Mouse (Mus musculus) myocyte (in vitro differentiated cells): ENCODE data around the gene Mrps6.

Source experiments
- CEBPB ChIP-seq: IDR thresholded peaks from 2 replicates; pipeline ENCODE4 v1.6.1; 2011; ENCODE audit warnings: mild to moderate bottlenecking, moderate library complexity; ENCODE audit not compliant: poor library complexity, insufficient read depth, severe bottlenecking
- E2F4 ChIP-seq: IDR thresholded peaks from one replicate; pipeline ENCODE4 v1.6.1; 2011; ENCODE audit warnings: mild to moderate bottlenecking, control low read depth, moderate library complexity; ENCODE audit not compliant: insufficient read depth
- MYOG ChIP-seq, 3 experiments: IDR thresholded peaks; one replicate each; pipeline ENCODE4 v1.6.1; 2011; ENCODE audit warnings: control low read depth in 2 of 3, low read depth in 2 of 3, mild to moderate bottlenecking in 2 of 3; ENCODE audit not compliant: insufficient read length in 2 of 3, control insufficient read depth in 1 of 3, insufficient read depth in 1 of 3
- POLR2A ChIP-seq: IDR thresholded peaks from one replicate; pipeline ENCODE4 v1.6.1; 2011; ENCODE audit warnings: low read depth, mild to moderate bottlenecking, control low read depth, moderate library complexity; ENCODE audit not compliant: insufficient read length
- SRF ChIP-seq: IDR thresholded peaks from one replicate; pipeline ENCODE4 v1.6.1; 2011; ENCODE audit warnings: low read depth; ENCODE audit not compliant: control insufficient read depth, insufficient read length
- TCF12 ChIP-seq: IDR thresholded peaks from one replicate; pipeline ENCODE4 v1.6.1; 2011; ENCODE audit warnings: mild to moderate bottlenecking, control low read depth; ENCODE audit not compliant: poor library complexity, insufficient read depth, severe bottlenecking
- USF1 ChIP-seq: IDR thresholded peaks from one replicate; pipeline ENCODE4 v1.6.1; 2011; ENCODE audit warnings: low read depth, mild to moderate bottlenecking, control low read depth, moderate library complexity

DNA sequence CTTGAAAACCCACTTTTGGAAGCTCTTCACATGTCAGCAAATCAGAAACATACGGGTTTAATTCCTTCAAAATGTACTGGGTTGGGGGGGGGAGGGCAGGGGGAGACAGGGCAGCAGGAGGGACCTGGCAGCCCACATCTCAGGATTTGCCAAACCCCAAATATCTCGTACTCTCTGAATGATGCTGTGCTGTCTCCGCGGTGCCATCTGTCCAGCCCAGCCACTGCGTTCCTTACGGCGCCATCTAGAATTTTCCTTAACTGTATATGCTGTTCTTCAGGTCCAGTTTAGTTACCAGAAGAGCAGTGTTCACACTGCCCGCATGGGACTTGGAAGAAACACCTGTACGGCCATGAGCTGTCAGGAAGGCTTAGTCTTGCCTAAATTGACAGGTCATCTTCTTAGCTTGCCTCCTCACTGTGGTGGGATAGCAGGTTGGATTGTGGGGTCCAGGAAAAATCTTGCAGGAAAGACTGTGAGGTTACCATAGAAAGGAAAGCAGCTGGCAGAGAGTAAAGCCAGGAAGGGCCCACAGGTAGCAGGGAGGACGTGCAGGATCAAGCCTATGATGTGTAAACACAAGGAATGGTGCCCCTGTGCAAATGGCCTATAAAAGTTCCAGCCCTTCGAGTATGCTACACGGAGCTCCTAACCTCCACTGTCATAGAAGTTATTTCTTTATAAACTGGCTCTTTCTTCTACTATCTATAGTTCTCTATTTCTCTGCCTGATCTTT is 89.7 kb downstream of the Mrps6 start:
- TF ChIP-seq USF1 (no peak), MYOG (IDR thresholded peaks at IDR 0.05; ENCODE audit: control insufficient read depth in 1 of 3, insufficient read depth in 1 of 3, insufficient read length in 2 of 3, low read depth in 2 of 3) (no peak), TCF12 (no peak), CEBPB (no peak), POLR2A (no peak), E2F4 (no peak), SRF (no peak)
